Mouse (Mus musculus): ENCODE data around the gene Traf3.

DNA sequence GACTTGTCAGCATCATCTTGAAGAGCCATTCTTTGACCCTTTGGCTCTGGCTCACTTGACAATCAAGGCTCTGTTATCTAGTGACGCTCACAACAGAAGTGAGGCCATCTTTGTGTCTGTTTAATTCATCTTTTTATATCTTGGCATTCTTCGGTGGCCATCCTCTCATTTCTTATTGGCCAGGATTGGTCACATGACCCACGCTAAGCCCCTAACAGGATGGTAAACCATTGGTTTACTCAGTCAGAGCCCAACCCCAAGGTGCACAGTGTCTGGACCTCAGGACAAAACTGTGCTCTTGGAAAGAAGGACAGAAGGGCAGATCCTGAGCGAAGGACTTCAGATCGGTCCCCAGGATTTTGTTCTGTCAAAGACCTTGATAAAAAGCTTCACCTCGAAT lies 13.6 kb upstream of the Traf3 start:
- TF ChIP-seq CTCF (conservative IDR thresholded peaks at IDR 0.05; ENCODE audit: low read length) = no peak
- no peak for TF ChIP-seq POU5F1 (IDR thresholded peaks at IDR 0.05; ENCODE audit: borderline replicate concordance, low read length)

Measured in E14TG2a.4 (cell line).